Mouse (Mus musculus) thymus, adult 2 months (tissue): ENCODE data around the gene Pikfyve.

Experiments used
- CTCF ChIP-seq: fragments of 200-500 bp; IDR thresholded peaks from 2 replicates; pipeline ENCODE4 v1.5.1; 2012; ENCODE audit warnings: mild to moderate bottlenecking, control low read depth, low read length, moderate library complexity, borderline replicate concordance; ENCODE audit not compliant: control insufficient read depth, poor library complexity, insufficient read depth; ENCODE audit errors: extremely low read depth
- POLR2A ChIP-seq: fragments of 200-500 bp; IDR thresholded peaks from 2 replicates; pipeline ENCODE4 v1.6.1; 2012; ENCODE audit warnings: mild to moderate bottlenecking, low read length, control low read depth, moderate library complexity; ENCODE audit not compliant: control insufficient read depth, poor library complexity, insufficient read depth; ENCODE audit errors: extremely low read depth

DNA sequence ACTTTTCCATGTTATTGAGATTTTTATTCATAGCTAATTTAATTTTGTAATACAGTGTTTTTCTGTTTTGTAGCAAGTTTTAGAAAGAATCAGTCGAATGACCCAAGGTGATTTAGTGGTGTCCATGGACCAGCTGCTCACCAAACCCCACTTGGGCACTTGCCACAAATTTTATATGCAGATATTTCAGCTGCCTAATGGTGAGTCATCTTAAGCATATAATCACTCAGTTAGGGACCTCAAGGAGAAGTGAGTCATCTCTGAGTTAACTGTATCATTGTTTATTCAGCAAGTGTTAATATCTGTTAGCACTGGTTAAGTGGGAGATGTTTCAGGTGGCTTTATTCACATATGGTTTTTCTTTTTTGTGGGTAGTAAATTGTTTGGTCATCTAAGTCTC lies 59.2 kb downstream of the Pikfyve start:
- TF ChIP-seq CTCF = no peak
- TF ChIP-seq POLR2A = no peak
